Mouse (Mus musculus) stomach, postnatal 0 days (tissue): ENCODE results near the gene Gpn3.

Experiments
- CTCF ChIP-seq: IDR thresholded peaks from 2 replicates; pipeline ENCODE4 v1.5.1; 2016; ENCODE audit warnings: antibody characterized with exemption, low read depth, mild to moderate bottlenecking, moderate library complexity
- EP300 ChIP-seq: optimal IDR thresholded peaks from 2 replicates; pipeline ENCODE3; 2016; ENCODE audit warnings: antibody characterized with exemption

DNA sequence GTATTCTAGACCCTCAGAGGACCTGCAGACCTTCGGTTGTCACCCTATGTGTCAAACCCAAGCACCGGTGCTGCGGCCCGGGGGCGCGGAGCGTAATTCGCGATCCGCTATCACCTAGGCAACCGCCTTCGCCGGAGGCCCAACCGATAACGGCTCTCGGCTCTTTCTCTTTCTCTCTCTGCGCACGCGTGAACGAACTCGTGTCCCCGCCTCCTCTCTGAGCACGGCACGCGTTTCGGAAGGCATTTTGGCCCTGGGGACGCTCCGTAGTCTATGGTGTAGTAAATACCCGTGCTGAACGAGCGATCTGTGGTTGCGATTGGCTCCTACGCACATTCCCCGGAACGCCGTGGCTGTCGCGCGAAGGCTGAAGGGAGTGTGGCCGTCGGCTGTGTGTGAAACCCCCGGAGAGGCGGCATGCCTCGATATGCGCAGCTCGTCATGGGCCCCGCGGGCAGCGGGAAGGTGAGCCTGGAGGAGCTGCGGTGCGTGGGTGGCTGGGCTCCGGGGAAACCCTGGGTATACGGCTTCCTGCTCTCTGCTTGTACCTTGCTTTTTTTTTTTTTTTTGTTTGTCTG lies 605 bp downstream of the Gpn3 start, which contains the start of gene Fam216a:
- TF ChIP-seq CTCF (0 out of 2 replicates have a peak, but pooled peaks have one; percentile 10), EP300 (no peak)
